Mouse (Mus musculus) spleen, adult 2 months (tissue): ENCODE results near the gene Pik3cd. TPM values are rescaled to one million over a fixed set of nuclear protein-coding genes. Genes with fewer than 3 reads are reported as not detected.
A peak's percentile ranks its signal among the peaks of the same experiment; 100 is the strongest.

ENCODE experiments used
- DNase-seq, 2 experiments: peaks; one replicate each; pipeline versions ENCODE4 v3.0.0 to v3.0.0-alpha.2; 2012 to 2021; ENCODE audit warnings: low spot score in 2 of 2, low read depth in 1 of 2
- H3K27ac ChIP-seq: fragments of 200-500 bp; 2 replicates; pipeline ENCODE4 v1.5.1; 2012; ENCODE audit warnings: low read length, inconsistent platforms; ENCODE audit not compliant: insufficient read depth
- H3K27me3 ChIP-seq: fragments of 200-500 bp; 2 replicates; pipeline ENCODE4 v1.6.1; 2012; ENCODE audit warnings: mild to moderate bottlenecking, moderate library complexity, low read length, inconsistent platforms; ENCODE audit not compliant: control insufficient read depth, insufficient read depth
- H3K36me3 ChIP-seq: fragments of 200-500 bp; 2 replicates; pipeline ENCODE4 v1.6.1; 2012; ENCODE audit warnings: mild to moderate bottlenecking, low read length, inconsistent platforms; ENCODE audit not compliant: control insufficient read depth, insufficient read depth
- H3K4me1 ChIP-seq: fragments of 200-500 bp; 2 replicates; pipeline ENCODE4 v1.6.1; 2011; ENCODE audit warnings: inconsistent platforms; ENCODE audit not compliant: control insufficient read depth, insufficient read depth, insufficient read length
- H3K4me3 ChIP-seq: fragments of 200-500 bp; 2 replicates; pipeline ENCODE4 v1.5.1; 2011; ENCODE audit warnings: mild to moderate bottlenecking, inconsistent platforms; ENCODE audit not compliant: insufficient read depth, insufficient read length; ENCODE audit errors: extremely low read depth
- CTCF ChIP-seq: fragments of 200-500 bp; IDR thresholded peaks from 2 replicates; pipeline ENCODE4 v1.5.1; 2011; ENCODE audit warnings: mild to moderate bottlenecking, inconsistent platforms; ENCODE audit not compliant: insufficient read depth, insufficient read length, insufficient replicate concordance; ENCODE audit errors: extremely low read depth
- POLR2A ChIP-seq: fragments of 200-500 bp; IDR thresholded peaks from 2 replicates; pipeline ENCODE4 v1.6.1; 2011; ENCODE audit warnings: low read depth, low read length, inconsistent platforms
- WGBS: fragments of 180-500 bp; shearing (Covaris S2); methylation state at CpG from one replicate; pipeline ENCODE4 v1.1.7; 2018; 5-methylcytosine and 5-hydroxymethylcytosine counted together
- polyA plus RNA-seq: library from polyadenylated mRNA; depleted of rRNA; stranded (reverse); fragments of >200 nt; gene quantifications from 2 replicates; pipeline ENCODE4 v1.2.3, GENCODE M21; 2012

The Pik3cd gene
- polyA plus RNA-seq, 1 experiment = 104 TPM

DNA sequence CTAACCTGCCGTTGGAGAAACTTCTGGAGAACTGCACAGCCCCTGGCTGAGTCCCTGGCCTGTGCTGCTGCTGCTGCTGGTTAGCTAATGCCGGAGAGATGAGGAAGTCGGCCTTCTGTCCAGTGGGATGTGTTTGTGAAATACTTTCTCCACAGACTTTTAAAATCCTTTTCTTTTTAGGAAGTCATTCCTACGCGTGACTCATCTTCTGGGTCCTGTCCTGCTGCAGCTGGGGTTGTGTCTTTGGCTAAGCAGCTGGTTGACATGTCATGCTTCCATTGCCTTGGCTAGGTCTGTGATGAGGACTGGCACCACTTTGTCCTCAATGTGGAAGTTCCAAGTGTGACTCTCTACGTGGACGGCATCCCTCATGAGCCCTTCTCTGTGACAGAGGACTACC is 64.4 kb downstream of the Pik3cd start:
- 89% methylated on average over 7 of the region's 7 CpGs for WGBS
- Histone ChIP-seq H3K27me3 (no peaks in the 10 kb centered on the region), H3K4me3 (no peak overlapping the region), H3K27ac (no peak overlapping the region), H3K4me1 (peaks cover 10% of the 10 kb centered on the region; the same call in 1 of the 2 replicates), H3K36me3 (no peaks in the 10 kb centered on the region)
- no peak for DNase-seq
- TF ChIP-seq POLR2A (no peak), CTCF (no peak)

DNA sequence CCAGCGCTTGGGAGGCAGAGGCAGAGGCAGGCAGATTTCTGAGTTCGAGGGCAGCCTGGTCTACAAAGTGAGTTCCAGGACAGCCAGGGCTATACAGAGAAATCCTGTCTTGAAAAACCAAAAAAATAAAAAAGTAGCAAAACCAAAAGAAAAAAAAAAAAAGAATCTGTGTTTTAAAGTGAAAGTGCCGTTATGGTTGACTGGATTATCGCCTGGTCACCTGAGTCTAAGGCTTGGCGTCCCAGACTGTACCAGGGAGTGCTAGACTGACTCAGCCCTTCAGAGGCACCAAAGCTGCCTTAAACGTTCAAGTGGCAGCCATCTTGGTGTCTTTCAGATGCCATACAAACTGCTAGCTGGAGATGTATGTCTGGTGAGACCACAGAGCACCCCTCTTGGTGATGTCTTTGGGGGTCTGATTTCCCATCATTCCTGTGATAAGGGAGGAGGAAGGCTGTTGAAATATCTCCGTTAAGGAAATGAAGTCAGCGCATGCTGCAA is 66.4 kb downstream of the Pik3cd start:
- TF ChIP-seq CTCF (no peak), POLR2A (no peak)
- no peak overlapping the region for H3K4me3 ChIP-seq
- peaks cover 3% of the 10 kb centered on the region; the same call in 1 of the 2 replicates for H3K4me1 ChIP-seq
- no peak overlapping the region for H3K27ac ChIP-seq
- no peaks in the 10 kb centered on the region for H3K27me3 ChIP-seq
- DNase-seq = no peak
- H3K36me3 ChIP-seq = no peaks in the 10 kb centered on the region
- WGBS = 73% methylated on average over 8 of the region's 8 CpGs

DNA sequence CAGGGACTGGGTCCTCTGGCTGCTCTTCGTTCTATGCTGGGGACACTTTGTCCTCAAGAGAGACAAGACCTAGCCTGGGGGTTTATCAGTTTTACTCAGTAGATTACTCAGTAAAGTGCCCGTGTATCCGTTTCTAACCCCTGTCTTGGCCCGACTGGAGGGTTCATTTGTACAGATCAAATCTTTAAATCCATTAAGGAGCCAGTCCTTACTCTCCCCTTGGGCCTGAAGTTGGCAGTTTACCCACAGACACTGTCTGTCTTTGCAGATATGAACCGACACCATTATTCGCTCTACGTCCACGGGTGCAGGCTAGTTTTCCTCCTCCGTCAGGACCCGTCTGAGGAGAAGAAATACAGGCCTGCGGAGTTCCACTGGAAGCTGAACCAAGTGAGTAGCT is 67.4 kb downstream of the Pik3cd start:
- Histone ChIP-seq H3K36me3 (no peaks in the 10 kb centered on the region), H3K27ac (no peak overlapping the region), H3K4me3 (no peak overlapping the region), H3K4me1 (no peaks in the 10 kb centered on the region), H3K27me3 (no peaks in the 10 kb centered on the region)
- DNase-seq = no peak
- TF ChIP-seq POLR2A (no peak), CTCF (no peak)
- 84% methylated on average over 11 of the region's 11 CpGs for WGBS

DNA sequence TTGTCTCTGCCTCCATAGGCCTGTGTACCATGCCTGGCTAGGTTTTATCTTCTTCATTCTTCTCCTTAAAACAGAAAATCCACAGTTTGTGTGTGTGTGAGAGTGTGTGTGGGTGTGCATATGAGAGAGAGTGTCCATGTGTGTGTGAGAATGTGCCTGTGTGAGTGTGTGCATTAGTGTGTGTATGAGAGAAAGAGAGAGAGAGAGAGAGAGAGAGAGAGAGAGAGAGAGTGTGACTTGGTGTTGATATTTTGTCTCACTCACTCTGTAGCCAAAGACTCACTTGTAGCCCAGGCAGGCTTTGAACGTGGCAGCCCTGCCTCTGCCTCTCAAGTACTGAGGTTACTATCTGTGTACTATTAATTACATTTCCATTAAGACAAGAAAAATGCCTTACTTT is 68.2 kb downstream of the Pik3cd start:
- Histone ChIP-seq H3K27ac (no peak overlapping the region), H3K36me3 (no peaks in the 10 kb centered on the region), H3K4me1 (no peaks in the 10 kb centered on the region), H3K27me3 (no peaks in the 10 kb centered on the region), H3K4me3 (no peak overlapping the region)
- WGBS = 67% methylated on average over 1 of the region's 1 CpGs
- TF ChIP-seq CTCF = no peak
- TF ChIP-seq POLR2A = no peak
- DNase-seq = no peak

DNA sequence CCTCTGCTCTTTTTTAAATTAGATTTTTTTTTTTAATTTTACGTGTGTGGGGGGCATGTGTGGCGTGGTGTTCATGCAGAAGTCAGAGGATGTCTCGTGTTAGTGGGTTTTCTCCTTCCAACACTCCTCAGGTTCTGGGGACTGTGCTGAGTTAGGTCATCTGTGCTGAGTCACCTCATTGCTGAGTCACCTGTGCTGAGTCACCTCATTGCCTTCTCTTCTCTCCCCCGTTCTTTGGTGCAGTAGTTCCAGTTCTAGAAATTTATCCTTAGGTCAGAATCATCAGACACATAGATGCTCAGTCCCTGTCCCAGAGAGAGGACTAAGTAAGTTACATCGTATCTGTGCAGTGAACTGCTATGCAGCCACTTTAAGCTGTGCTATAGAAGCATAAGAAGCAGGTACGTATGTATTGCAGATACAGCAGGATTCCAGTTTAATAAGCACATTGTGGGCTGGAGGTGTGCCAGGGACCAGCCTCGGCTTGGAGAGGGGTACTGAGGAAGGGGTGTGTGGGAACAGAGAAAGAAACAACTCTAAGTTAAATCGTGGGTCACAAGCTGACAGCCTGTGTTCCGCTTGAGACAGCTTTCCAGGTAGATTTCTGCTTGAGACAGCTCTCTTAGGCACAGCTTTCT is 69.6 kb downstream of the Pik3cd start:
- no peak overlapping the region for H3K27ac ChIP-seq
- no peaks in the 10 kb centered on the region for H3K36me3 ChIP-seq
- H3K27me3 ChIP-seq = no peaks in the 10 kb centered on the region
- DNase-seq = no peak
- TF ChIP-seq POLR2A = no peak
- TF ChIP-seq CTCF = no peak
- no peaks in the 10 kb centered on the region for H3K4me1 ChIP-seq
- H3K4me3 ChIP-seq = no peak overlapping the region
- WGBS = 78% methylated on average over 9 of the region's 9 CpGs

DNA sequence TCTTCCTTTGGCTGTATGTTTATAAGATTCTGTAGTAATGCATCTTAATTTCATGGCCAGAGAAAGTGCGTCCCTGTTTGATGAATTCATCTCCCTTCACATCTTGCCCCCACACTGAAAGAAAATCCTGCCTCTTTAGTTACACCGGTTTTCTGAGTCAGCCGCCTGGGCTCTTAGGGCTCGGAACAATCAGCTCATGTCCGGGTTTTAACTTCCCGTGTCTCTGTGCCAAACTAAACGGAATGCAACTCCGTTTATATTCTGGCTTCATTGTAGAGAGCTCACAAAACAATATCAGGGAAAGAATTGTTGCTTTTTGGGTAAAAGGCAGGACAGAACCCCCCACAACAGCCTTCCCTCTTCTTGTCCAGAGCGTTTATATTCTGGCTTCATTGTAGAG is 73.6 kb downstream of the Pik3cd start:
- TF ChIP-seq POLR2A (no peak), CTCF (no peak)
- H3K4me3 ChIP-seq = no peak overlapping the region
- WGBS = 89% methylated on average over 9 of the region's 9 CpGs

DNA sequence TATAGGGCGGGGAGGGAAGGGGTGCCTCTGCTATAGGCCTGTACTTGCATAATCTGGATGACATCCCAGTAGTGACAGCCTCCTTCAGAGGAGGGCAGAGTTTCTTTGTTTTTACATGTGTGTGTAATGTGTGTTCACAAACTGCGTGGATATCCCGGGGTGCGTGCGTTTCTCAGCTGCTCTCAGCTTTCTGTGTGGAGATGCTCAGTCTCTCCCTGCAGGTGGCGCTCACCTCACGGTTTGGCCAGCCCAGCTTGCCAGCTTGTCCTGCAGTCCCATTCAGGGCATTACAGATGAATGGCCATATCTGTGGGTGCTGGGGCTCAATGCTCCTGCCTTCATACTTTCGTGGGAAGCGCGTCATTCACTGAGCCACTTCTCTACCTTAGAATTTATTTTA is 74.0 kb downstream of the Pik3cd start:
- H3K4me3 ChIP-seq = no peak overlapping the region
- no peaks in the 10 kb centered on the region for H3K36me3 ChIP-seq
- WGBS = 57% methylated on average over 10 of the region's 10 CpGs
- peak; percentile 26 to 69 for DNase-seq
- no peak overlapping the region for H3K27ac ChIP-seq
- no peaks in the 10 kb centered on the region for H3K27me3 ChIP-seq
- no peaks in the 10 kb centered on the region for H3K4me1 ChIP-seq
- TF ChIP-seq POLR2A = no peak
- peak; percentile 93 for TF ChIP-seq CTCF

More for the DNA sequence above, 73.6 kb downstream of the Pik3cd start:
- no peak for DNase-seq
- Histone ChIP-seq H3K4me1 (no peaks in the 10 kb centered on the region), H3K27ac (no peak overlapping the region), H3K27me3 (no peaks in the 10 kb centered on the region), H3K36me3 (no peaks in the 10 kb centered on the region)
